Mouse (Mus musculus) C2C12 (cell line): ENCODE data around the gene Map3k4. TPM values are rescaled to one million over a fixed set of nuclear protein-coding genes. Genes with fewer than 3 reads are reported as not detected.
"Not testable (repeated sequence)": the region's sequence is repeated elsewhere in the genome, so short reads cannot be mapped to it uniquely, and the experiment has no call there.

Experiments
- H3K27me3 ChIP-seq: one replicate; pipeline ENCODE4 v1.6.1; 2011; ENCODE audit not compliant: control insufficient read depth, insufficient read depth, insufficient read length
- H3K36me3 ChIP-seq: one replicate; pipeline ENCODE4 v1.6.1; 2011; ENCODE audit not compliant: control insufficient read depth, insufficient read depth
- H3K4me3 ChIP-seq: one replicate; pipeline ENCODE4 v1.5.1; 2011; ENCODE audit warnings: mild to moderate bottlenecking, control low read depth; ENCODE audit not compliant: poor library complexity, insufficient read depth, severe bottlenecking
- H3K79me2 ChIP-seq: one replicate; pipeline ENCODE4 v1.6.1; 2011; ENCODE audit not compliant: control insufficient read depth, insufficient read depth
- H3K79me3 ChIP-seq: one replicate; pipeline ENCODE4 v1.6.1; 2011; ENCODE audit warnings: low read depth, control low read depth
- H3ac ChIP-seq: one replicate; pipeline ENCODE3; 2011; ENCODE audit warnings: low read depth; ENCODE audit not compliant: control insufficient read depth, insufficient read length
- CEBPB ChIP-seq: IDR thresholded peaks from one replicate; pipeline ENCODE4 v1.6.1; 2011; ENCODE audit warnings: low read depth, mild to moderate bottlenecking, control low read depth, moderate library complexity
- CTCF ChIP-seq: IDR thresholded peaks from one replicate; pipeline ENCODE4 v1.5.1; 2011; ENCODE audit not compliant: control insufficient read depth, insufficient read depth, insufficient read length
- FOSL1 ChIP-seq: IDR thresholded peaks from one replicate; pipeline ENCODE4 v1.8.0; 2011; ENCODE audit warnings: mild to moderate bottlenecking, low read length; ENCODE audit not compliant: poor library complexity, insufficient read depth, severe bottlenecking
- MAX ChIP-seq: IDR thresholded peaks from one replicate; pipeline ENCODE4 v1.6.1; 2011; ENCODE audit warnings: mild to moderate bottlenecking, control low read depth
- MYOD1 ChIP-seq: IDR thresholded peaks from one replicate; pipeline ENCODE4 v1.6.1; 2011; ENCODE audit warnings: low read depth; ENCODE audit not compliant: control insufficient read depth, insufficient read length
- MYOG ChIP-seq: IDR thresholded peaks from one replicate; pipeline ENCODE4 v1.6.1; 2011; ENCODE audit not compliant: control insufficient read depth, insufficient read length; ENCODE audit errors: extremely low read depth
- USF1 ChIP-seq: IDR thresholded peaks from one replicate; pipeline ENCODE4 v1.6.1; 2011; ENCODE audit warnings: low read depth, mild to moderate bottlenecking, control low read depth, moderate library complexity
- polyA plus RNA-seq: library from polyadenylated mRNA; unstranded; fragments of >200 nt; fragmentation: generic; extraction: Trizol; gene quantifications from one replicate; pipeline ENCODE4 v1.2.1, GENCODE M21; 2012; ENCODE audit warnings: missing spikeins

Gene Map3k4
- polyA plus RNA-seq, 1 experiment = 20.9 TPM

DNA sequence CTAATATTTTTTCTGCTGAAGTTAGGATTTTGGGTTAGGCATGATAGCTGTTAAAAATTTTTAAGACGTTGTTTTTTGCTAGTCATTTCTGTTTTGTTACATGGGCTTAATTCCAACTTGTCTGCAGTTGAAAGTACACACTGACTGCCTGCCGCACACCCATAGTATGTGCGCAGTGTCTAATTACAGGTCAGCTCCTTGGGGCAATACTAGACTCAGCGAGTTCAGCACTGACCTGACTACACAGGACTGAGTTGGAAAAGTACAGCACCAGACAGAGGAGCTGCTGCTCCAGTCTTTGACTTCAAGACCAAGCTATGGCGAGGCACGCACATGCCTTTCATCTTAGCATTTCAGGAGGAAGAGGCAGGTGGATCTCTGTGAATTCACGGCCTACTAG is 24.2 kb downstream of the Map3k4 start:
- TF ChIP-seq USF1 (no peak), MYOG (no peak), MYOD1 (no peak), CTCF (no peak), CEBPB (no peak), FOSL1 (no peak), MAX (no peak)
- Histone ChIP-seq H3K79me3 (peaks cover 19% of the 10 kb centered on the region), H3K36me3 (no peaks in the 10 kb centered on the region), H3K4me3 (no peak overlapping the region), H3ac (no peak overlapping the region), H3K27me3 (no peaks in the 10 kb centered on the region), H3K79me2 (peaks cover 79% of the 10 kb centered on the region)

DNA sequence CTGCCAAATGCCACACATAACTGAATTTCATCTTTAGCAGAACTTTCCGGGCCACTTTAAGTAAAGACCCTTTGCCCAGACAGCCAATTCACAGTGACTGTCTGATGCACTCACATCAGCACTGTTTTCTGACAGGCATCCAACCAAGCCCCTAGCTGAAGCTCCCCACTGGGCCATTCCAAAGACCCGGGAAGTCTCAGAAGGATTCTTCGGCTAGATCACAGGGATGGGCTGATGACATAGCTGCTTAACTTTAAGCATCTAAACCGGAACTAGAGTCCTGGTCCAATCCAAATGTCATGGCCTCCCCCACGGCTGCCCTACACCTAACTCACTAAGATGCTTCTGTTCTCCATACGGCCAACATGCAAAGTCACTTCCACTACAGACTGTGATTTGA is 25.0 kb downstream of the Map3k4 start:
- Histone ChIP-seq H3K4me3 (no peak overlapping the region), H3K79me2 (peaks cover 72% of the 10 kb centered on the region), H3K27me3 (no peaks in the 10 kb centered on the region), H3K79me3 (peaks cover 14% of the 10 kb centered on the region), H3ac (no peak overlapping the region), H3K36me3 (no peaks in the 10 kb centered on the region)
- TF ChIP-seq CTCF (no peak), FOSL1 (no peak), MYOG (no peak), CEBPB (no peak), MAX (no peak), USF1 (no peak), MYOD1 (no peak)

DNA sequence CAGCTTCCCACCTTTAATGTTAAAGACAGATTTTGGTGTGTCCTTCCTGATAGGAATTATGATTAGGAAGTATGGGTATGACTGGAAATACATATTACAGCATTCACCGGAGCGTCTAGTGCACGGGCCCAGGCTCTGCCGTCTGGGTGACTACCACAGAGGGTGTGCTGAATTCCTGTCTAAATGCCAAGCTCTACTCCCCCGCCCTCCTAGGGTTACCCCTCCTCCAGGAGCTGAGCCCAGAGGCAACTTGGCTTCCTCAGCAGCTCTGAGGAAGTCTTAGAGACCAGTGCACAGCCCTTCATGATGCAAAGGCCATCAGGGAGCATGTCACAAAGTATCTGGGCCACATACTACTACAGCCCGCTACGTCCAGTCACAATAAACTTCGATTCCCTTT is 25.7 kb downstream of the Map3k4 start:
- TF ChIP-seq MAX = no peak
- no peak for TF ChIP-seq CTCF
- TF ChIP-seq CEBPB = no peak
- no peak for TF ChIP-seq MYOD1
- TF ChIP-seq USF1 = no peak
- no peak for TF ChIP-seq FOSL1
- no peak for TF ChIP-seq MYOG

DNA sequence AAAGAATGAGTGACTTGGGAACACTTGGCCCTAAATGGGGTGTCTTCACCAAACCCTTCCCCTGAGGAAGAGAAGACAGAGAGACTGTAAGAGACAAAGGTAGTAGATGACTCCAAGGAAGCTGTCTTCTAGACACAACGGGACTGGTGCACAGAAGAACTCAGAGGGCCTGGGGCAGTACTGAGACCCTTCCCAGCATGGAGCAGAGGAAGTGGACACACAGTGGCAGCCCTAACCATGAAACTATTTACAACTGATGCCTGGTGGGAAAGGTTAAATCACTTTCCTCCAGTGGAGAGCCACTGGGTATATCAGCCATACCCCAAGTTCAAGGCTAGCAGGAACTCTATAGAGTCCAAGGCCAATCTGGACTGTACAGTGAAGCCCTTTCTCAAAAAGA is 26.2 kb downstream of the Map3k4 start:
- Histone ChIP-seq H3K27me3 (no peaks in the 10 kb centered on the region), H3K4me3 (no peak overlapping the region), H3K79me3 (peaks cover 16% of the 10 kb centered on the region), H3K79me2 (peaks cover 71% of the 10 kb centered on the region), H3ac (no peak overlapping the region), H3K36me3 (no peaks in the 10 kb centered on the region)
- TF ChIP-seq MAX = no peak
- no peak for TF ChIP-seq MYOD1
- no peak for TF ChIP-seq CEBPB
- TF ChIP-seq FOSL1 = no peak

More for the DNA sequence above, 25.7 kb downstream of the Map3k4 start:
- Histone ChIP-seq H3K79me3 (peaks cover 16% of the 10 kb centered on the region), H3K4me3 (no peak overlapping the region), H3ac (no peak overlapping the region), H3K79me2 (peaks cover 72% of the 10 kb centered on the region), H3K27me3 (no peaks in the 10 kb centered on the region), H3K36me3 (no peaks in the 10 kb centered on the region)

DNA sequence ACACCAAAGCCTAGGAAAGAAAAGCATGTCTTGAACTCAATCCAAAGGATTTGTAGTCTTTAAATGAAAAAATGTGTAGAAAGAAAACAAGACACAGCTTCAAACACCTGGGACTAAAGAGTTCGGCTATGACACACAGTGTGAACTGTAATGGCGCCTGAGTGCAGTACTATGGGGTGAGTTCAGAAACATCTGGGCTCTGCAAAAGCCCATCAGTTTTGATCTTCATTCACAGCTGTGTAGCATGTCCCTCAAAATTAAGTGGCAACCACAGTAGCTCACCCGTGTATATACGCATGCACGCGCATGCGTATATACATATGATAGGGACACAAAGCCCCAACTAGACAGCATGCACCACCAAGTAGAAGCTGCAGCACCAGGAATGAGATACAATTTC is 27.4 kb downstream of the Map3k4 start:
- TF ChIP-seq FOSL1 (no peak), MYOD1 (no peak), CTCF (no peak), USF1 (no peak), CEBPB (no peak), MAX (no peak)
- Histone ChIP-seq H3K79me2 (peaks cover 59% of the 10 kb centered on the region), H3ac (no peak overlapping the region), H3K27me3 (no peaks in the 10 kb centered on the region), H3K36me3 (no peaks in the 10 kb centered on the region), H3K79me3 (peaks cover 8% of the 10 kb centered on the region), H3K4me3 (no peak overlapping the region)

DNA sequence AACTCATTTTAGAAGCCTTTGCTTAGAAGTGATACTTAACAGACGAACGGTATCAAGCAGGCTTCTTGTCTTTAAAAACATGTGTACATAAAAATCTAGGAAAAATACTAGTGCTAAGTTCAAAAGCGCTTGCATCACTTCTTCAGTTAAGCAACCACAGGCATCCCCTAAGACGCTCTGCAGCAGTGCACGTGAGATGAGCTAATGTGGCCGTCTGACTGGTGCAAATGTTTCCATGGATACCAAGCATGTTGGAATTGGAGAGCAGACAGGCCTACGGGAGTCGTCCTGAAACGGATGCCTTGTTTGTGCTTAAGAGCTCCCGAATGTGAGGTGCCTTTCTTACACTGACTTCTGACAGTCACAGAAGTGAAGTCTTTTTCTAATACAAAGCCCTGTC is 27.9 kb downstream of the Map3k4 start:
- H3K79me3 ChIP-seq = peaks cover 8% of the 10 kb centered on the region
- no peak overlapping the region for H3K4me3 ChIP-seq
- H3K36me3 ChIP-seq = no peaks in the 10 kb centered on the region
- no peaks in the 10 kb centered on the region for H3K27me3 ChIP-seq
- H3ac ChIP-seq = no peak overlapping the region
- peaks cover 56% of the 10 kb centered on the region for H3K79me2 ChIP-seq
- TF ChIP-seq MYOG = no peak
- no peak for TF ChIP-seq FOSL1
- TF ChIP-seq CEBPB = peak; percentile 78
- no peak for TF ChIP-seq USF1
- TF ChIP-seq MAX = peak; percentile 44
- no peak for TF ChIP-seq CTCF
- TF ChIP-seq MYOD1 = no peak

DNA sequence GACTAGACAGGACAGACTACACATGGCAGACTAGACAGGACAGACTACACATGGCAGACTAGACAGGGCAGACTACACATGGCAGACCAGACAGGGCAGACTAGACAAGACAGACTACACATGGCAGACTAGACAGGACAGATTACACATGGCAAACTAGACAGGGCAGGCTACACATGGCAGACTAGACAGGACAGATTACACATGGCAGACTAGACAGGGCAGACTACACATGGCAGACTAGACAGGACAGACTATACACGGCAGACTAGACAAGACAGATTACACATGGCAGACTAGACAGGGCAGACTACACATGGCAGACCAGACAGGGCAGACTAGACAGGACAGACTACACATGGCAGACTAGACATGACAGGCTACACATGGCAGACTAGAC is 28.8 kb downstream of the Map3k4 start:
- H3K79me3 ChIP-seq, H3K27me3 ChIP-seq, H3ac ChIP-seq, H3K4me3 ChIP-seq, H3K36me3 ChIP-seq: not testable (repeated sequence)
- peaks cover 47% of the 10 kb centered on the region for H3K79me2 ChIP-seq
